Mouse (Mus musculus) hindbrain, embryonic 11.5 days (tissue): ENCODE data around the gene Ptk6. TPM values are rescaled to one million over a fixed set of nuclear protein-coding genes. Genes with fewer than 3 reads are reported as not detected.

Experiments
- ATAC-seq: fragments of 200-750 bp; cut with Nextera tagmentation; 2 replicates; pipeline ENCODE4 v1.8.0; 2017; ENCODE audit warnings: mild to moderate bottlenecking, moderate TSS enrichment, moderate library complexity; ENCODE audit not compliant: low FRiP score
- DNase-seq: peaks from one replicate; pipeline ENCODE4 v3.0.0-alpha.2; 2015; ENCODE audit warnings: low spot score
- H3K27ac ChIP-seq: fragments of 300-500 bp; sonication (generic); 2 replicates; pipeline ENCODE4 v1.5.1; 2014; ENCODE audit warnings: mild to moderate bottlenecking, low read depth, low read length
- H3K27me3 ChIP-seq: fragments of 300-500 bp; sonication (generic); 2 replicates; pipeline ENCODE4 v1.6.1; 2014; ENCODE audit warnings: mild to moderate bottlenecking, low read length, moderate library complexity, mixed read lengths; ENCODE audit not compliant: control insufficient read depth, insufficient read depth
- H3K36me3 ChIP-seq: fragments of 300-500 bp; sonication (generic); 2 replicates; pipeline ENCODE4 v1.6.1; 2014; ENCODE audit warnings: mild to moderate bottlenecking, low read length, moderate library complexity, mixed read lengths; ENCODE audit not compliant: control insufficient read depth, insufficient read depth
- H3K4me1 ChIP-seq: fragments of 300-500 bp; sonication (generic); replicated peaks from 2 replicates; pipeline ENCODE4 v1.6.1; 2014; ENCODE audit warnings: low read length, mixed read lengths; ENCODE audit not compliant: control insufficient read depth, insufficient read depth
- H3K4me2 ChIP-seq: fragments of 300-500 bp; sonication (generic); replicated peaks from 2 replicates; pipeline ENCODE4 v1.6.1; 2014; ENCODE audit warnings: mild to moderate bottlenecking, low read depth, low read length
- H3K4me3 ChIP-seq: fragments of 300-500 bp; sonication (generic); 2 replicates; pipeline ENCODE4 v1.5.1; 2014; ENCODE audit warnings: low read depth, low read length
- H3K9ac ChIP-seq: fragments of 300-500 bp; sonication (generic); 2 replicates; pipeline ENCODE4 v1.6.1; 2014; ENCODE audit warnings: low read depth, low read length
- H3K9me3 ChIP-seq: fragments of 300-500 bp; sonication (generic); 2 replicates; pipeline ENCODE4 v1.6.1; 2016; ENCODE audit warnings: low read length; ENCODE audit not compliant: control insufficient read depth
- WGBS: fragments of 180-500 bp; shearing (Covaris S2); extraction: QIAGEN DNeasy Blood & Tissue Kit; methylation state at CpG from one replicate; pipeline ENCODE4 v1.1.7; 2014; 5-methylcytosine and 5-hydroxymethylcytosine counted together
- polyA plus RNA-seq: library from polyadenylated mRNA; unstranded; fragments of >200 nt; fragmentation: Nextera tagmentation; extraction: Ambion mirVana; gene quantifications from 2 replicates; pipeline ENCODE4 v1.2.1, GENCODE M21; 2014

Gene Ptk6
- polyA plus RNA-seq, 1 experiment from 2014 or later = not detected

GRCm38 (mm10) chr2:181189321-181189720 is 13.3 kb downstream of the Ptk6 start:
- DNase-seq = no peak
- WGBS = 89% methylated on average over 1 of the region's 1 CpGs
- H3K27me3 ChIP-seq = no peaks in the 10 kb centered on the region
- peaks cover 3% of the 10 kb centered on the region for H3K4me1 ChIP-seq
- H3K9ac ChIP-seq = no peak overlapping the region
- ATAC-seq = no peak
- H3K9me3 ChIP-seq = no peaks in the 10 kb centered on the region
- no peak overlapping the region for H3K4me3 ChIP-seq
- H3K27ac ChIP-seq = no peak overlapping the region
- no peaks in the 10 kb centered on the region for H3K36me3 ChIP-seq
- no peak overlapping the region for H3K4me2 ChIP-seq

GRCm38 (mm10) chr2:181188681-181189080 is 13.9 kb downstream of the Ptk6 start:
- 0 out of 2 replicates have a peak overlapping the region, but pooled peaks have one; percentile 17 for H3K27ac ChIP-seq
- no peak for ATAC-seq
- peak overlapping the region; percentile 69 for H3K4me3 ChIP-seq
- no peaks in the 10 kb centered on the region for H3K36me3 ChIP-seq
- H3K27me3 ChIP-seq = no peaks in the 10 kb centered on the region
- H3K4me2 ChIP-seq = peak overlapping the region; percentile 43
- no peak for DNase-seq
- H3K9ac ChIP-seq = 0 out of 2 replicates have a peak overlapping the region, but pooled peaks have one; percentile 20
- H3K9me3 ChIP-seq = no peaks in the 10 kb centered on the region
- WGBS = 81% methylated on average over 2 of the region's 2 CpGs
- H3K4me1 ChIP-seq = peaks cover 3% of the 10 kb centered on the region

GRCm38 (mm10) chr2:181187121-181188000 is 15.2 kb downstream of the Ptk6 start, which contains the start of gene Ppdpf:
TSS of gene Ppdpf (plus strand) at chr2:181187247.
- Histone ChIP-seq H3K27ac (peak within 1 kb of the TSS; percentile 96), H3K4me1 (peaks cover 3% of the 10 kb centered on the region), H3K9me3 (no peaks in the 10 kb centered on the region), H3K9ac (peak within 1 kb of the TSS; percentile 94), H3K27me3 (no peaks in the 10 kb centered on the region), H3K4me2 (peak within 1 kb of the TSS; percentile 43), H3K4me3 (peak within 1 kb of the TSS; percentile 69), H3K36me3 (no peaks in the 10 kb centered on the region)
- DNase-seq (peak; percentile 88), ATAC-seq (peak; percentile 89)
- under 1% methylated on average over 64 of the region's 64 CpGs for WGBS

- under 1% methylated on average over 14 of the region's 14 CpGs for WGBS
Observed at GRCm38 (mm10) chr2:181186635-181187034, 16.0 kb downstream of the Ptk6 start.

GRCm38 (mm10) chr2:181180898-181181297 is 21.7 kb downstream of the Ptk6 start:
- Histone ChIP-seq H3K4me1 (no peaks in the 10 kb centered on the region), H3K36me3 (no peaks in the 10 kb centered on the region), H3K27me3 (no peaks in the 10 kb centered on the region), H3K27ac (no peak overlapping the region), H3K4me2 (no peak overlapping the region), H3K9me3 (no peaks in the 10 kb centered on the region), H3K9ac (no peak overlapping the region), H3K4me3 (no peak overlapping the region)
- WGBS = 76% methylated on average over 6 of the region's 6 CpGs
- DNase-seq (no peak), ATAC-seq (no peak)

More at GRCm38 (mm10) chr2:181186635-181187034, 16.0 kb downstream of the Ptk6 start:
- peak; percentile 90 for DNase-seq
- Histone ChIP-seq H3K9me3 (no peaks in the 10 kb centered on the region), H3K27ac (peak overlapping the region; percentile 96; the same call in 1 of the 2 replicates), H3K4me1 (peaks cover 3% of the 10 kb centered on the region), H3K4me3 (peak overlapping the region; percentile 69), H3K4me2 (peak overlapping the region; percentile 43), H3K27me3 (no peaks in the 10 kb centered on the region), H3K36me3 (no peaks in the 10 kb centered on the region), H3K9ac (peak overlapping the region; percentile 94)
- peak; percentile 82 for ATAC-seq

GRCm38 (mm10) chr2:181178471-181178870 is 24.1 kb downstream of the Ptk6 start:
- H3K9ac ChIP-seq = no peak overlapping the region
- H3K4me2 ChIP-seq = no peak overlapping the region
- H3K27me3 ChIP-seq = no peaks in the 10 kb centered on the region
- DNase-seq (no peak), ATAC-seq (no peak)
- no peaks in the 10 kb centered on the region for H3K9me3 ChIP-seq
- WGBS = 91% methylated on average over 5 of the region's 5 CpGs
- H3K4me3 ChIP-seq = no peak overlapping the region
- H3K27ac ChIP-seq = no peak overlapping the region
- no peaks in the 10 kb centered on the region for H3K4me1 ChIP-seq
- no peaks in the 10 kb centered on the region for H3K36me3 ChIP-seq

- Histone ChIP-seq H3K9me3 (no peaks in the 10 kb centered on the region), H3K4me2 (no peak overlapping the region), H3K27me3 (no peaks in the 10 kb centered on the region), H3K27ac (no peak overlapping the region), H3K4me3 (no peak overlapping the region), H3K4me1 (no peaks in the 10 kb centered on the region), H3K36me3 (no peaks in the 10 kb centered on the region), H3K9ac (no peak overlapping the region)
- WGBS = 84% methylated on average over 3 of the region's 3 CpGs
- ATAC-seq (no peak), DNase-seq (no peak)
Observed at GRCm38 (mm10) chr2:181178015-181178414, 24.6 kb downstream of the Ptk6 start.

- no peaks in the 10 kb centered on the region for H3K36me3 ChIP-seq
- DNase-seq = no peak
- no peak overlapping the region for H3K27ac ChIP-seq
- no peaks in the 10 kb centered on the region for H3K4me1 ChIP-seq
- H3K9me3 ChIP-seq = no peaks in the 10 kb centered on the region
- 87% methylated on average over 3 of the region's 3 CpGs for WGBS
- H3K4me3 ChIP-seq = no peak overlapping the region
- H3K4me2 ChIP-seq = no peak overlapping the region
- no peaks in the 10 kb centered on the region for H3K27me3 ChIP-seq
- H3K9ac ChIP-seq = no peak overlapping the region
- no peak for ATAC-seq
Observed at GRCm38 (mm10) chr2:181174646-181175045, 27.9 kb downstream of the Ptk6 start.

- Histone ChIP-seq H3K9me3 (no peaks in the 10 kb centered on the region), H3K4me3 (no peak overlapping the region), H3K27ac (no peak overlapping the region), H3K4me1 (no peaks in the 10 kb centered on the region), H3K9ac (no peak overlapping the region), H3K4me2 (no peak overlapping the region), H3K36me3 (no peaks in the 10 kb centered on the region), H3K27me3 (no peaks in the 10 kb centered on the region)
- ATAC-seq (no peak), DNase-seq (no peak)
- WGBS = 90% methylated on average over 5 of the region's 5 CpGs
Observed at GRCm38 (mm10) chr2:181166469-181166868, 36.1 kb downstream of the Ptk6 start.
